Mouse (Mus musculus): ENCODE results near the gene Adgrf4.

GRCm38 (mm10) chr17:42690531-42690930 lies 1.6 kb downstream of the Adgrf4 start:
- TF ChIP-seq CTCF (IDR thresholded peaks at IDR 0.05; ENCODE audit: extremely low read depth, insufficient read depth, low read length) (no peak), POLR2A (IDR thresholded peaks at IDR 0.05; ENCODE audit: extremely low read depth, insufficient read depth, low read length) (no peak)
